Comparison of ENCODE assay signal across 21 mouse cellular contexts in genomic region chr12:95749248-95749647, GRCm38 (mm10). TPM values are rescaled to one million over a fixed set of nuclear protein-coding genes. Genes with fewer than 3 reads are reported as not detected.
DNase-seq lines count a peak whose midpoint lies in the region; ATAC-seq lines count a peak whose summit lies in the region.
"Had no signal": no experiment of that assay in that cellular context is flagged by ENCODE, and none has a peak within 500 bp of the region (broad histone marks: within the 10 kb centered on the region; RNA-seq: fewer than 3 reads in every experiment).

No protein-coding gene starts in this region.

- peak; percentile 48 for ATAC-seq in granulocyte monocyte progenitor cell, adult 5-6 weeks (replicated peaks; ENCODE audit: poor library complexity, severe bottlenecking)
- ATAC-seq in megakaryocyte progenitor cell, adult 5-6 weeks (replicated peaks; ENCODE audit: poor library complexity), result peak; percentile 17; the same call in 1 of the 2 replicates
- ATAC-seq: activated CD4-positive, CD25-positive, alpha-beta regulatory T cell, adult 4 months; forebrain, embryonic 14.5 days; forebrain, postnatal 0 days; hindbrain, embryonic 16.5 days had no signal

- DNase-seq in 416B (ENCODE audit: low read depth) (peak; percentile 60), adipocyte (ENCODE audit: low spot score) (peak; percentile 21)
- DNase-seq in layer of hippocampus, postnatal 10 days (ENCODE audit: low spot score in 2 of 2), result no peak
- DNase-seq in right cerebral cortex, adult 2 months (ENCODE audit: low spot score in 2 of 2), result no peak
- DNase-seq: adrenal gland, postnatal 10 days; adrenal gland, postnatal 36 days; cerebellum, adult 11 months; cerebellum, adult 2 months; cerebellum, postnatal 10 days; cerebellum, postnatal 36 days; forebrain, postnatal 0 days; gastrocnemius, adult 2 months; gastrocnemius, postnatal 14 days; heart, adult 18-20 months; heart, postnatal 10 days; heart, postnatal 36 days had no signal

RNA-seq across cellular contexts. Expression of gene Flrt2, which starts 57.2 kb away (rescaled TPM):
- total RNA-seq in granulocyte monocyte progenitor cell, adult 5-6 weeks (2014; fragmentation: Nextera tagmentation), result not detected in 2 replicates
- 0.09 TPM in 1 of 2 replicates, not detected in the other for total RNA-seq in granulocyte monocyte progenitor cell, adult 5-6 weeks (2017)
- total RNA-seq in megakaryocyte progenitor cell, adult 5-6 weeks (2015), result not detected in 2 replicates
- not detected in 2 replicates for total RNA-seq in megakaryocyte progenitor cell, adult 5-6 weeks (2017)
- 10 to 100 TPM; 45.9 to 49.4 TPM for total RNA-seq in layer of hippocampus, postnatal 10 days (2021)

Comparison
In these comparisons a context has a peak if more than half of its experiments do, and no peak if none do; other contexts are left out.
1. DNase-seq: peak in 416B (single experiment) and adipocyte (single experiment); none in layer of hippocampus, postnatal 10 days (0 of 2) and right cerebral cortex, adult 2 months (0 of 2).
2. RNA of gene Flrt2, which starts 57.2 kb away (total RNA-seq): 45.9 to 49.4 TPM in layer of hippocampus, postnatal 10 days; 0.09 TPM in granulocyte monocyte progenitor cell, adult 5-6 weeks and not detected in megakaryocyte progenitor cell, adult 5-6 weeks; every median in the first group is over 10 times any median in the second.